Mouse (Mus musculus): ENCODE measurements around the gene Klk1b4.

The Klk1b4 gene

GRCm38 (mm10) chr7:44253023-44253616 lies 45.9 kb downstream of the Klk1b4 start:
- no peak for DNase-seq (ENCODE audit: extremely low spot score, low read depth, low spot score)

- DNase-seq (ENCODE audit: extremely low spot score, low read depth, low spot score): no peak
These were observed 47.7 kb downstream of the Klk1b4 start for GRCm38 (mm10) chr7:44254930-44255329.

- DNase-seq (ENCODE audit: extremely low spot score, low read depth, low spot score): no peak
These were observed 50.0 kb downstream of the Klk1b4 start, which contains the start of gene Acp4 for GRCm38 (mm10) chr7:44257278-44257677. TSS of gene Acp4 (minus strand) at chr7:44257378.

GRCm38 (mm10) chr7:44260410-44260809 lies 53.2 kb downstream of the Klk1b4 start:
- no peak for DNase-seq (ENCODE audit: extremely low spot score, low read depth, low spot score)

DNA sequence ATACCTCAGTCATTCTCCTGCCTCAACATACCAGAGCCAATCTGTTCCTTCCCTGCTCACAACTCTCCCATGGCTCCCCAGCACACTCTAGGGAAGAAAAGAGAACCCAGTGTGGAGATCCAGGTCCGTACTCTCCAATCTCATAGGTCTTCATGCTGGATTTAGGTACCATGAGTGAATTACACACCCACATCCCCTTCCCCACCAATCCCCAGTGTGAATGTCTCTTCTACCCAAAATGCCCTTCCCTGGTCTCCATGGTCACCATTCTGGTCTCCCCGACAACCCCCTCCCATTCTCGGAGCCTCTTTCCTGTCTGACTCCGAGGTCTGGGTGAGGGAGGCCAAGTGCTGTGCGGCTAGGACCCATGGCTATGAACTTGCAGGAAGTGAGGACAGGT lies 53.9 kb downstream of the Klk1b4 start, which contains the start of gene Gm15517:
TSS of gene Gm15517 (plus strand) at position 301 of the 400 bp plus-strand sequence.
- no peak for DNase-seq (ENCODE audit: extremely low spot score, low read depth, low spot score)

All from hindlimb bud, embryonic 11.5 days (tissue).